Mouse (Mus musculus) gastrocnemius, postnatal 10 days (tissue): Measurements from ENCODE around the gene Olfm1. TPM values are rescaled to one million over a fixed set of nuclear protein-coding genes. Genes with fewer than 3 reads are reported as not detected.

Experiments
- DNase-seq: peaks from one replicate; pipeline ENCODE4 v3.0.0; 2021; ENCODE audit warnings: mixed read lengths
- total RNA-seq, 2 experiments: library from RNA; stranded (reverse); gene quantifications; 2 replicates each; pipeline ENCODE4 v1.2.3; 2021

The Olfm1 gene
- total RNA-seq, 2 experiments from 2014 or later = 20.6 to 21.8 TPM

- peak; percentile 96 for DNase-seq
Measured at GRCm38 (mm10) chr2:28204167-28204566, 11.4 kb downstream of the Olfm1 start.

DNA sequence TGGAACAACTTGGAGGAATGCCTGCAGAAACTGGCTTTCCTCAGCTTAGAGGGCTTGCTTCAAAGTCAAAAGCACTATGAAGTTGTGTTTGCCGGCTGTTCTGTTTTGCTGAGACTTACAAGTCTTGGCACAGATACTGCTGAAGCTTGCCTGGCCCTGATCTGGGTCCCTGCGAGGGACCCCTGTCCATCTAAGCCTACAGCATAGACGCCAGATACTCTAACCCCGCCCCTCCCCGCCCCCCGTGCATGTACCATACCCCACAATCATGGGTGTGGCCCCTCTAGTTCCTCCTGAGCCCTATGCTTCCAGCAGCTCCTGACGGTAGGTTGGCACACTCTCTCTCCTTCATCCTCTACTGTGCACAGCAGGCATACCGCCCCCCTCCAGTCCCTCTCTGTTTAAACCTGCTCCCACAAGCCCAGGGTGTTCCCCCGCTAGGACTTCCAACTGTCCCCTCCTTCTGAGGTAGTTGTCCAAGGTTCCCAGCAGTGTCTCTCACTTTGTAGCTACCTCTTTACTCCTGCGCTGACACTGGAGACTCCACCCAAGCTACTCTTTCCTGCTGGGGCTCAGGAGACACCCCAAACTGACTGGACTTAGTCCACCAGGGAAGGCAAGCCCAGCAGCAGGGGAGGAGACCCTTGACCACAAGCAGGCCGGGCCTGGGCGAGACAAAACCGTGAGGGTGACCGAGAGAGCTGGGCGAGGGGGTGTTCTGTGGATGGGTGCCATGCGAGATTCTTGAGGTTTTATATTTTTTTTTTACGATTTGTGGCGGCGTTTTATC lies 12.1 kb downstream of the Olfm1 start:
- no peak for DNase-seq

DNA sequence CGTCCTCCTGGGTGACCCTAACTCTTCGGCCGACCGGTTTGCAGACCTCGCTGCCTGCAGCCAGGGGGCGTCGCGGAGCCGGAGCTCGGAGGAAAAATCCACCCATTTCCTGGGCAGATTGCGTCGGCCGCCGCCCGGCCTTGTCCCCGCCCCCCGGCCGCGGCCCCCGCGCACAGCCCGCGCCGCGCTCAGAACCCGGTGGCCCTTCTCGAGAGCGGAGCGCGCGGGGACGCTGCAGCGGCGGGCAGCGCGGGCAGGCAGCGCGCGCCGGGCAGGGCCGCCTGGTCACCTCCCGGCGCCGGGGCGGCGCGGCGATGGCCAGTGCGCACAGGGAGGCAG lies 12.6 kb downstream of the Olfm1 start:
- DNase-seq = peak; percentile 93

DNA sequence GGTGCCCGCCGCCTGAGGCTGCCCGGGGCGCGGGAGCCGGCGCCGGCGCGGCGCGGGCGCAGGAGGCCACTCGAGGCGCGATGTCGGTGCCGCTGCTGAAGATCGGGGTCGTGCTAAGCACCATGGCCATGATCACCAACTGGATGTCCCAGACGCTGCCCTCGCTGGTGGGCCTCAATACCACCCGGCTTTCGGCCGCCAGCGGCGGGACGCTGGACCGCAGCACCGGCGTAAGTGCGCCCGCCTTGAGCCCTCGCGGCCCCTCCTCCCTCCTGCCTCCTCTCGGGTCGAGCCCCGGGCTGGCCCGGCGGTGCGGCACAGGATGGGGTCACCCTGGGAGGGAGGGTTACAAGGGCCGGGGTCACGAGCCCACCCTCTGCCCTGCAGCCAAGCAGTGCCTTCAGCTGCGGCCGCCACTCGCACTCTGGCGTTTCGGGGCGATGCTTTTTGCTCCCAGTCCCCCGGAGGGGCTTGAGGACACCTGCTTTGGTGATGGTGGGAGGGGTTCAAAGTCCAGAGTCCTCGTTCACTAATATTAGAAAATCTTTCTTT lies 13.2 kb downstream of the Olfm1 start:
- DNase-seq = peak; percentile 49

DNA sequence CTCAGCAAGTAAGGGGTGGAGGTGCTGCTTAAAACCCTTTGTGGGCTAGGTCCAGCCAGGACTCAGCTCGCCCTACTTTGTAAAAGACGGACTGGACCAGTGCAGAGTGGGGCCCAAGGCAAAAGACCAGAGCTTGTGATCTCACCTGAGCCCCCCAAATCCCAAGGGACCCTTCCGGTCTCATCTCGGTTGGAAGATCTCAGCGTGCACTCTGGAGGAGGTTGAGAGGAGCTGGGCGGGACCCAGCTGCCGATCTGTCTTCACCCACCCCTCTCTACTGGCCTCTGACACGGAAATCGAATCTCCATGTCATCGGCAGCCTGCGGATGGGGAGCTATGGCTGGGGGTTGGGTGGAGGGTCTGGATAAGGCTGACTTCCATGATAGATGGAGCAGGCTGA lies 13.7 kb downstream of the Olfm1 start:
- no peak for DNase-seq

- no peak for DNase-seq
Measured at GRCm38 (mm10) chr2:28207200-28207750, 14.5 kb downstream of the Olfm1 start.

GRCm38 (mm10) chr2:28208130-28208745 lies 15.4 kb downstream of the Olfm1 start:
- no peak for DNase-seq

GRCm38 (mm10) chr2:28209211-28209610 lies 16.4 kb downstream of the Olfm1 start:
- DNase-seq = no peak

GRCm38 (mm10) chr2:28209653-28210052 lies 16.9 kb downstream of the Olfm1 start:
- DNase-seq = no peak

GRCm38 (mm10) chr2:28210273-28210672 lies 17.5 kb downstream of the Olfm1 start:
- DNase-seq = no peak

- DNase-seq = no peak
Measured at GRCm38 (mm10) chr2:28211531-28212281, 18.9 kb downstream of the Olfm1 start.

DNA sequence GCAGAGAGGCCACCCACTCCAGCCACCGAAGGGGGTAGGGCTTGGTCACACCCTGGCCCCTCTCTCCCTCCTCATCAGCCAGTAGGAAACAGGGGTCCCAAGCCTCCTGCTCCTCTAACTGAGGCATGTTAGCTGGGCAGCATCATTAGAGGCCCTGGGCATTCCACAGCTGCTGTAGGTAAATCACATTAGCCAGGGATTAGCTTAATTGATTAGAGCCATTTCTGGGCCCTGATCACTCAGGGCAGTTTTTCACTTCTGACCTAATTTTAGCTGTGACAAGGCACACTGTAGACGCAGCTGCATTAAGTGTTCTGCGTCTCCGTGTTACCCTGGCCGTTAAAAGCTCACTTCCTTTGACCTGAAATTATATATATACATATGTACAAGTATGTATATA lies 20.1 kb downstream of the Olfm1 start:
- no peak for DNase-seq

- no peak for DNase-seq
Measured at GRCm38 (mm10) chr2:28216211-28216775, 23.5 kb downstream of the Olfm1 start.

GRCm38 (mm10) chr2:28217783-28218182 lies 25.0 kb downstream of the Olfm1 start:
- no peak for DNase-seq

DNA sequence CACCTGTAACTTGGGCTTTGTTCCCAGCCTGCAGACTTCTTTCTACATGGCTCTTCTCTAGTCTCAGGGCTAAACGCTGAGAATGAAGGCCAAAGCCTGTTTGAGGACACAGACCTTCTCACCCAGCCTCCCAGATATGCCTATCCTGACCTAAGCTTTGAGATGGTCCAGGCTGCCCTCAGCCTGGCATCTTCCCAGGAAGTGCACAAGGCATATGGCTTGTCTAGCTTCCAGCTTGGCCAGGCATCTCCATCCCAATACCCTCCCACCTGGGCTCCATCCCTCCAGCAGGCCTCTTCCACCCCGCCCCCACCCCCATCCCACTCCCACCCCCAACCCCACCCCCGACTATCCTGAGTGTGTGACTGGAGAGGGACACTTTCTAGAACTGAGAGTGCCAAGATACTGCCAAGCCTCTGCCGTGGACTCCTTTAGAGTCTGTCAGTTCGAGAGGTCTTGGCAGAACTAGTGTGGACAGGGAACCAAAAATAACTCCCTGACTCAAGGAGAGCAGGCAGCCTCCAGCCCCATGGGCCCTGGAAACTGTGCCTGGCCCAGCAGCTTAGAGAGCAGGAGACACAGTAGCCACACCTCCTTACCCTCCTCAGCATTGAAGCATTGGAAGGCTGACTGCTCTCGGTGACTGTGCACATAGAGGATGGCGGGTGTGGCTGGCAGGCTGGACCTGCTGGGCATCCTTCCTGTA lies 26.0 kb downstream of the Olfm1 start:
- DNase-seq = peak; percentile 36

GRCm38 (mm10) chr2:28219625-28220024 lies 26.8 kb downstream of the Olfm1 start:
- DNase-seq = no peak

DNA sequence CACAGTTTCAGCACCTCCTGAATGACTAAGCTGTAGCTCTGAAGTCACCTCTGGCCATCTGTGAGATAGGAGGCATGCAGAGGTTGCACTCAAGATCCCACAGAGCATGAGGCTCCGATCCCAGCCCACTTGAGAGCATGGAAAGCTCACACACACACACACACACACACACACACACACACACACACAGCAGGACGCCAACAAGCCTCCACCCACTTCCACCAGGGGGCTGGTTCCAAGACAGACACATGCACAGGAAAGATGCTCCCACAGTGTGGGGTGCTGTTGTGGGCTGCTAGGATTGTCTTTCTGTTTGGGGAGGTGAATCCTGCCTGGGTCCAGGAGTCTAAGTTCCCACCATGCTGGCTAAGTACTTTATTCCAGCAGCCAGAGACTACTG lies 29.0 kb downstream of the Olfm1 start:
- no peak for DNase-seq

GRCm38 (mm10) chr2:28224819-28225218 lies 32.0 kb downstream of the Olfm1 start:
- DNase-seq = no peak

- no peak for DNase-seq
Measured at GRCm38 (mm10) chr2:28225906-28226305, 33.1 kb downstream of the Olfm1 start.

DNA sequence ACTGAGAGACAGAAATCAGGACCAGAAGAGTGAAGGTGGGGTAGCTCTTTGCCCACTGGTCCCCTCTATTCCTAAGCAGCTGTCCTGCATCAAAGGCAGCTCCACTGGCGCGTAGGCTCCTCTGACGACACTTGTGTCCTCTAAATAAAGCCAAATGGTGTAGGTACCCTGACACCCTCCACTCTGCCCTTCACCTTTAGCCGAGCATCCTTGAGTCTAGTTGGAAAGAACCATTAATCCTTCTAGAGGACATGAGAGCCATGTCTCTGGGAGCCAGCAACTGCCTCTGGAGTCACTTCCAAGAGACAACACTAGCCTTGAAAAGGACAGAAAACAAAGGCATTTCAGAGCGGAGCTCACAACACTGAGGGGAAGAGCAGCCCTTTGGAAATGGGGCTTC lies 34.2 kb downstream of the Olfm1 start:
- no peak for DNase-seq

DNA sequence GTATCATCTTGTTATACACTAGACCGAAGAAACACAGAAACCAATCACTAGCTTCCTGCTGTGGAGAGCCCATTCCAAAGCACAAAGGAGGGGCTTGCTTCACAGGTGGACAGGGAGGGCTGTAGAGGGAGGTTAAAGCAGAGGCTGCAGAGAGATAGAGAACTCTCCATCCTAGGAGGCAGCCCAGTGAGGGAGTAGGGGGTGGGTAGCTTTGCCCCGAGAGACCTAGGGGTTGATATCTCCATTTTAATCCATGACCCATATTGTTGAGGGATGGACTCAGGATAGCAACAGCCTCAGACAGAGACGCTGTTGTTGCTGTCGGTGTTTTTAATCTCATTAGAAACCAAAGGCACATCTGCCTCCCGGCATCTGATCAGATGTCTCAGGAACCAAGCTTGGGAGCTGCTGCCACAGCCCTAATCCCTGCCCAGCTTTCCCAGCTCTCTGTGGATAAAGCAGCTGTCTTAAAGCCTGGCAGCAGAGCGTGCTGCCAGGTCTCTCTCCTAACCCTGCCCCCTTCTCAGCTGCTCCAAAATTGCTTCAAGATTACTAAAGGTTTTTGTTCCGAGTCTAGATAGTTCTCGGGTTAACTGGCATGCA lies 34.9 kb downstream of the Olfm1 start:
- no peak for DNase-seq
